35 mouse cellular contexts compared by ENCODE assay signal in genomic region chr6:47469760-47470159, GRCm38 (mm10).
"Had no signal": no experiment of that assay in that cellular context is flagged by ENCODE, and none has a peak within 500 bp of the region (broad histone marks: within the 10 kb centered on the region; RNA-seq: fewer than 3 reads in every experiment).

No protein-coding gene starts in this region.

- DNase-seq: heart, postnatal 10 days; heart, postnatal 14 days; heart, postnatal 36 days; heart, postnatal 4 days; kidney, adult 11 months; kidney, adult 18-20 months; kidney, adult 2 months; kidney, adult 8-10 months; kidney, adult 9 months; kidney, postnatal 10 days; kidney, postnatal 14 days; kidney, postnatal 25 days; kidney, postnatal 36 days; kidney, postnatal 4 days; layer of hippocampus, adult 9-11 months; layer of hippocampus, postnatal 36 days had no signal

- H3K9ac ChIP-seq: heart, embryonic 12.5 days; heart, embryonic 13.5 days; heart, embryonic 15.5 days; hindbrain, embryonic 12.5 days; hindbrain, embryonic 13.5 days; hindbrain, embryonic 14.5 days; hindbrain, embryonic 15.5 days; intestine, embryonic 15.5 days; kidney, embryonic 15.5 days had no signal

- H3K9me3 ChIP-seq: heart, embryonic 12.5 days; heart, embryonic 15.5 days; hindbrain, embryonic 13.5 days; hindbrain, embryonic 15.5 days; intestine, embryonic 15.5 days had no signal

- ATAC-seq: hindbrain, embryonic 16.5 days; hindbrain, postnatal 0 days; inflammation-experienced regulatory T-cells, adult 6 months; intestine, embryonic 15.5 days; intestine, embryonic 16.5 days; intestine, postnatal 0 days had no signal

- H3K36me3 ChIP-seq: hindbrain, embryonic 12.5 days; hindbrain, embryonic 13.5 days; hindbrain, embryonic 15.5 days; intestine, embryonic 15.5 days had no signal

- H3K27me3 ChIP-seq: heart, embryonic 12.5 days; heart, embryonic 13.5 days; heart, embryonic 15.5 days; hindbrain, embryonic 12.5 days; hindbrain, embryonic 13.5 days; hindbrain, embryonic 15.5 days; intestine, embryonic 15.5 days; kidney, embryonic 15.5 days had no signal

- H3K27ac ChIP-seq: heart, embryonic 10.5 days; heart, embryonic 13.5 days; heart, embryonic 15.5 days; hindbrain, embryonic 10.5 days; hindbrain, embryonic 12.5 days; hindbrain, embryonic 13.5 days; hindbrain, embryonic 14.5 days; hindbrain, embryonic 15.5 days; hindbrain, postnatal 0 days; intestine, embryonic 15.5 days; kidney, embryonic 15.5 days; kidney, postnatal 0 days; layer of hippocampus, adult 2 months had no signal

- H3K4me2 ChIP-seq: heart, embryonic 11.5 days; heart, embryonic 12.5 days; heart, embryonic 13.5 days; heart, embryonic 15.5 days; hindbrain, embryonic 12.5 days; hindbrain, embryonic 13.5 days; hindbrain, embryonic 14.5 days; hindbrain, embryonic 15.5 days; intestine, embryonic 15.5 days; kidney, embryonic 15.5 days had no signal

- H3K4me3 ChIP-seq: heart, embryonic 10.5 days; heart, embryonic 12.5 days; heart, embryonic 13.5 days; heart, embryonic 15.5 days; hindbrain, embryonic 10.5 days; hindbrain, embryonic 12.5 days; hindbrain, embryonic 13.5 days; hindbrain, embryonic 15.5 days; intestine, embryonic 15.5 days; kidney, embryonic 15.5 days; layer of hippocampus, adult 2 months had no signal

- H3K4me1 ChIP-seq: heart, embryonic 10.5 days; hindbrain, embryonic 10.5 days; hindbrain, embryonic 12.5 days; hindbrain, embryonic 13.5 days; hindbrain, embryonic 15.5 days; intestine, embryonic 15.5 days; kidney, embryonic 15.5 days had no signal
